Mouse (Mus musculus) left cerebral cortex, postnatal 4 days (tissue): ENCODE data around the gene Atp5g2. TPM values are rescaled to one million over a fixed set of nuclear protein-coding genes. Genes with fewer than 3 reads are reported as not detected.

ENCODE experiments used
- DNase-seq: peaks from one replicate; pipeline ENCODE4 v3.0.0-alpha.2; 2022
- intact Hi-C: fragments of 180-260 bp; cut with DNase I; formaldehyde crosslinking; loops from one replicate; pipeline ENCODE4 v1.15.1; 2025
- total RNA-seq, 2 experiments: library from RNA; stranded (reverse); gene quantifications; 2 replicates each; pipeline ENCODE4 v1.2.3; 2021

The Atp5g2 gene
- total RNA-seq: 10 to 100 TPM; 13.4 to 14.1 TPM

GRCm38 (mm10) chr15:102672215-102673071 lies at the start of gene Atp5g2:
TSS of gene Atp5g2 (minus strand) at chr15:102672352.
- intact Hi-C loops: loop anchor here (5.0 kb wide), 1 partner anchor 45 kb away; the partner anchor contains the start of genes Atf7 and Gm28047
- DNase-seq: peak; percentile 48

GRCm38 (mm10) chr15:102721016-102721898 lies 49.1 kb upstream of the Atp5g2 start:
- DNase-seq: no peak
- intact Hi-C loops: no loop called here

- intact Hi-C loops: no loop called here
- DNase-seq: no peak
Observed at GRCm38 (mm10) chr15:102716132-102716531, 44.0 kb upstream of the Atp5g2 start.

- intact Hi-C loops: no loop called here
- DNase-seq: no peak
Observed at GRCm38 (mm10) chr15:102707736-102708269, 35.7 kb upstream of the Atp5g2 start.

GRCm38 (mm10) chr15:102705923-102706503 lies 33.9 kb upstream of the Atp5g2 start:
- intact Hi-C loops: no loop called here
- DNase-seq: no peak

GRCm38 (mm10) chr15:102705226-102705894 lies 33.2 kb upstream of the Atp5g2 start:
- DNase-seq: peak; percentile 48
- intact Hi-C loops: no loop called here

- no peak for DNase-seq
Observed at GRCm38 (mm10) chr15:102704806-102705205, 32.7 kb upstream of the Atp5g2 start.

GRCm38 (mm10) chr15:102702972-102703371 lies 30.8 kb upstream of the Atp5g2 start:
- no peak for DNase-seq
- intact Hi-C loops: no loop called here

More at GRCm38 (mm10) chr15:102704806-102705205, 32.7 kb upstream of the Atp5g2 start:
- intact Hi-C loops: no loop called here

GRCm38 (mm10) chr15:102698193-102698592 lies 26.0 kb upstream of the Atp5g2 start:
- peak; percentile 86 for DNase-seq
- intact Hi-C loops: loop anchor here (2.0 to 10.0 kb wide), 3 partner anchors 45 to 479 kb away; no protein-coding TSS in a partner anchor

GRCm38 (mm10) chr15:102696899-102697298 lies 24.7 kb upstream of the Atp5g2 start:
- intact Hi-C loops: loop anchor here (5.0 to 10.0 kb wide), 2 partner anchors 288 to 480 kb away; no protein-coding TSS in a partner anchor
- no peak for DNase-seq

GRCm38 (mm10) chr15:102693600-102693999 lies 21.4 kb upstream of the Atp5g2 start:
- DNase-seq: peak; percentile 78
- intact Hi-C loops: loop anchor here (10.0 kb wide), 1 partner anchor 291 kb away; no protein-coding TSS in a partner anchor

GRCm38 (mm10) chr15:102692991-102693411 lies 20.8 kb upstream of the Atp5g2 start:
- intact Hi-C loops: loop anchor here (10.0 kb wide), 1 partner anchor 292 kb away; no protein-coding TSS in a partner anchor
- DNase-seq: peak; percentile 76

GRCm38 (mm10) chr15:102692321-102692804 lies 20.2 kb upstream of the Atp5g2 start:
- DNase-seq: no peak
- intact Hi-C loops: loop anchor here (10.0 kb wide), 1 partner anchor 292 kb away; no protein-coding TSS in a partner anchor

- intact Hi-C loops: no loop called here
- DNase-seq: peak; percentile 72
Observed at GRCm38 (mm10) chr15:102685791-102686190, 13.6 kb upstream of the Atp5g2 start.

- intact Hi-C loops: no loop called here
- DNase-seq: no peak
Observed at GRCm38 (mm10) chr15:102683670-102684069, 11.5 kb upstream of the Atp5g2 start.

- no peak for DNase-seq
Observed at GRCm38 (mm10) chr15:102676345-102676744, 4.2 kb upstream of the Atp5g2 start.

GRCm38 (mm10) chr15:102673548-102673947 lies 1.4 kb upstream of the Atp5g2 start:
- peak; percentile 19 for DNase-seq
- intact Hi-C loops: loop anchor here (5.0 kb wide), 1 partner anchor 46 kb away; the partner anchor contains the start of genes Atf7 and Gm28047

More at GRCm38 (mm10) chr15:102676345-102676744, 4.2 kb upstream of the Atp5g2 start:
- intact Hi-C loops: no loop called here

- intact Hi-C loops: loop anchor here (5.0 kb wide), 1 partner anchor 44 kb away; the partner anchor contains the start of genes Atf7 and Gm28047
- DNase-seq: peak; percentile 91
Observed at GRCm38 (mm10) chr15:102671721-102672214, 384 bp downstream of the Atp5g2 start.
